Mouse (Mus musculus): Measurements from ENCODE around the gene Pfkl.
"Not testable (repeated sequence)": the region's sequence is repeated elsewhere in the genome, so short reads cannot be mapped to it uniquely, and the experiment has no call there.

Gene Pfkl

DNA sequence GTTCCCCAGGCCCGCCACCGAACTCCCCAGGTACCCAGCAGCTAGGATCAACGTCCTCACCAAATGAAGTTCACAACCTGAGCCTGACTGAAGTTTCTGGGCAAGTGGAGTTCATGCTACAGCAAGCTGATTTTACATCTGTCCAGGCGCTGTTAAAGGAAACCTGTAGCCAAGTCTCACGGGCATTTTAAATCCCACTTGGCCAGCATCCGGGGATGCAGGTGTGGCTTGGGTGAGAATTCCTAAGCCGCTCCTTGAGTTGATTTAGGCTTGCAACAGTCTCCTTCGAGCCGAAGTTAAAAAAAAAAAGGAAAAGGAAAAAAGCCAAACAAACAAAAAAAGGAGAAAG, at the start of gene Pfkl:
Gene Pfkl, minus strand, starts transcription at position 139 of the 349 bp plus-strand sequence.
- peak; percentile 94 for DNase-seq (ENCODE audit: low read depth, low spot score)

- DNase-seq (ENCODE audit: low read depth, low spot score) = no peak
Measured at GRCm38 (mm10) chr10:78057056-78057455, 47.2 kb upstream of the Pfkl start.

DNA sequence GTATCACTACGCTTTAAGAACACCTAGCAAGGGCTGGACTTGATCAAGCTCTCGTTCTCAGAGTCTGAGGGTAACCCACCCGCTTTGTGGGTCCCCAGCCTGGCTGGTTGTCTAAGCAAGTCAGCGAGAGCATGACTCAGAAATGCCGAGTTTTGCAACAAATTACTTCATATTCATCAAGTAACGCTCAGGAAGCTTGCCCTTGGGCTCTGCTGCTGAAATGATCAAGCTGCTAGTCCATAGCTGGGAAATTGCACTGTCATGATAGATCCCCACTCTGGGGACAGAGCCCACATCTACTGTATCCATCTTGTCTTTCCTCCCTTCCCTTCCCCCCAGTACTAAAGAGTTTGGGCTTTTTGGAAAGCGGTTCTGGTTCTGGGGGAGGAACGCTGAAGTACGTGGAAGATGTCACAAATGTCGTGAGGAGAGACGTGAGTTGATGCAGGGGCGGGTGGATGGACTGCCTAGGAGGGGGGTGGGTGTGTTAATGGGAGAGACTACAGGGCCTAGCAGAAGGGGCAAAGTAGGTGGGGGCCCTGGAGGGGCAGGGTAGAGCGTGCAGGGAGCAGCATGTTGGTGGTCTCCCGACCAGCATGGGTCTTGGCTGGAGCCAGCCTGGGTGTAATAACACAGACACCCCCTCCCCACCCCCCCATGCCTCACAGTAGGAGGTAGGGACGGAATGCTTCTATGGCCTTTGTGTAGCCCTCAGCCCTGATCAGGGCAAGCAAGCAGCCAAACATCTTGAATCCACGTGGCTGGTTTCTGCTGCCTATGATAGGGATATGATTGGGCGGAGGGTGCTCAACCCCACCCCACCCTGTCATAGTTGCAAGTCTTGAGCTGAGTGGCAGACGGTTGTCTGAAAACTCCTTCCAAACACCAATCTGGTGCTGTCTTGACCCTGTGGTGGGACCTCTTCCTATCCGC, 45.0 kb upstream of the Pfkl start:
- peak; percentile 80 for DNase-seq (ENCODE audit: low read depth, low spot score)

- peak; percentile 95 for DNase-seq (ENCODE audit: low read depth, low spot score)
Measured at GRCm38 (mm10) chr10:78049519-78050035, 39.7 kb upstream of the Pfkl start.

DNA sequence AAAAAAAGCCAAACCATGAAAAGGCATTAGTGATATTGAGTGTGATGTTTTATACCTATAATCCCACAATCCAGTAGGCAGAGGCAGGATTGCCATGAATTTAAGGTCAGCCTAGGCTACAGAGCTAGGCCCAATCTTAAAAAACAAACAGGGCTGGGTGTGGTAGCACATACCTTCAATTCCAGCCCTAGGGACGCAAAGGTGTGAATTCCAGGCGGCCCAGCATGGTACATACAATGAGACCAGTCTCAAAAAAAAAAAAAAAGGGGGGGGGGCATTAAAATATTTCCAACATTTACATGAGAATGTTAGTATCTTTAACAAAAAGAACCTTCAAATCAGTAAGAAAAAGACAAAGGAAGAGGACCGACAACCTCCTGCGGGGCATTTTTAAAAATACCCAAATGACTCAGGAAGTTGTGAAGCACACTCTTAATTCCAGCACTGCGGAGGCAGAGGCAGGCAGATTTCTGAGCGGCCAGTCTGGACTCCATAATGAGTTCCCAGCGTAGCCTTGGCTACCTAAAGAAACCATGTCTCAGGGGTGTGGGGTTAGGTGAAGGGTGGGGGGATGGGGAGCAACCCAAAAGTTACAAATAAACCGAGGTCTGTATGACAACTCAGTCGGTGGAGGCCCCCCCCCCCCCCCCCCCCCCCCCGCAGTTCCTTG, 38.3 kb upstream of the Pfkl start:
- DNase-seq (ENCODE audit: low read depth, low spot score) = peak; percentile 99

- DNase-seq (ENCODE audit: low read depth, low spot score) = no peak
Measured at GRCm38 (mm10) chr10:78046388-78046787, 36.5 kb upstream of the Pfkl start.

DNA sequence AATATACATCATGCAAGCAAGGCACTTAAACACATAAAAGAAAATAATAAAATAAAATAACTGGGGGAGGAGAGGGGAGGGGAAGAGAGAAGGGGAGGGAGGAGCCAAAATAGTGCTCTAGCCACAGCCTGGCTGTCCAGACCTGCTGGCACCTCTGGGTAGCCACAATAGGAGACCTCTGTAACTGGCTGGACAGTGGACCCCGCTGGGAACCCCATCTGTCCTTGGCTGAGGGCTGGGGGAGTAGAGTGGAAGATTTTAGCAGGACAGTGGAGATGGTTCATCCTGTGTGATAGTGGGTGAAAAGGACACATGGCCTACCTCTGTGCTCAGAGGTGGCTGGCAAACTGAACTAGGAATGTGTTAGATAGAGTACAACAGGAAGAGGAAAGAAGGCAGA, 34.6 kb upstream of the Pfkl start:
- DNase-seq (ENCODE audit: low read depth, low spot score) = no peak

- DNase-seq (ENCODE audit: low read depth, low spot score) = peak; percentile 88
Measured at GRCm38 (mm10) chr10:78043406-78043836, 33.5 kb upstream of the Pfkl start, which contains the start of gene Aire. Gene Aire, minus strand, starts transcription at chr10:78043610.

- DNase-seq (ENCODE audit: low read depth, low spot score) = no peak
Measured at GRCm38 (mm10) chr10:78042697-78043405, 33.0 kb upstream of the Pfkl start.

DNA sequence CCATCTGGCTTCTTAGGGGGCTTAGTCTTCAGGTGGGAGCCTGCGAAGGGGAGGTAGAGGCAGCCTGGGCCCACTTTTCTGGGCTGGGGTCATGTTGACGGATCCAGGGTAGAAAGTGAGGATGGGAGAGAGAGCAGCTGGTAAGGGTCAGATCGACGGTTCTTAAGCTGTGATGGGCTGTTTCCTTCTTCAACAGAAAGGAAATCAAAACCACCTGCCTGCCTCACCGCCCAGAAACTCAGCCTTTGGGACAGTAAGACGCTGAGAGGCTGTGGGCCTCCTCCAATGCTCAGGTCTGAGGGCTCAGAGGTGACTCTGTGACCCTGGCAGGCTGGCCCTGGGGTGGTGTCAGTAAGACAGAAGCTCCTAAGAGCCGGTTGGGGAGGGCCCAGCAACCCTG, 32.2 kb upstream of the Pfkl start:
- no peak for DNase-seq (ENCODE audit: low read depth, low spot score)

DNA sequence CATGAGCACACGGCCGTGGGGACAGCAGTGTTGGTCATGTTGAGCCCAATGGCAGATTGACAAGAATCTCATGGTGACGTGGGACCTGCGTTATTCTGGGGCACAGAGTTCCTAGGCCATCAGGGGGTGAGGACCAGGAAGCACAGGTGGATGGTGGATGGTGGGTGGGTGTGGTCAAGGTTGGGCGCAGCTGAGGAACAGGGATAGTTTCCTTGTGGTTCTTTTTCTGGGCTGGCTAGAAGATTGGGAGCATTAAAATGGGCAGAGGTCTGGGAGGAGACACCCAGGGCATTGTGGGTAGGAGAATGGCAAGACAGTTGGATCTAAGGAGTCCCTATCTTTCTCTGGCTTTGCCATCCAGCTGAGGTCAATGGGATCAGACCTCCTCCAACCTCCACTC, 31.8 kb upstream of the Pfkl start, which contains the start of gene Dnmt3l:
Gene Dnmt3l, plus strand, starts transcription at position 301 of the 400 bp plus-strand sequence.
- no peak for DNase-seq (ENCODE audit: low read depth, low spot score)

GRCm38 (mm10) chr10:78037139-78037538, 27.3 kb upstream of the Pfkl start:
- peak; percentile 40 for DNase-seq (ENCODE audit: low read depth, low spot score)

GRCm38 (mm10) chr10:78031987-78032386, 22.1 kb upstream of the Pfkl start:
- no peak for DNase-seq (ENCODE audit: low read depth, low spot score)

GRCm38 (mm10) chr10:78029080-78029479, 19.2 kb upstream of the Pfkl start:
- DNase-seq (ENCODE audit: low read depth, low spot score) = no peak

GRCm38 (mm10) chr10:78028129-78028528, 18.2 kb upstream of the Pfkl start:
- DNase-seq (ENCODE audit: low read depth, low spot score) = peak; percentile 89

DNA sequence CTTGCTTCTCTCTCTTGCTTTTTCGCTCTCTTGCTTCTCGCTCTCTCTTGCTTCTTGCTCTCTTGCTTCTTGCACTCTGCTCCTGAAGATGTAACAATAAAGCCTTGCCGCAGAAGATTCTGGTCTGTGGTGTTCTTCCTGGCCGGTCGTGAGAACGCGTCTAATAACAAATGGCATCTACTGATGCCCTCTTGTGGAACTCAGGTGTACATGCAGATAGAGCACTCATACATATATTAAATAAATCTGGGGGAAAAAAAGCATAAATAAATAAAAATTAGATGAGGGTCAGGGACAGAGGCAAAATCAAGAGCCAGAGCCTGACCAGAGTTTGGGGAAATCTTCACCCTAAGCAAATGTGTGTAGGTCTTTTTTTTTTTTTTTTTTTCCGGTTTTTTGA, 15.6 kb upstream of the Pfkl start:
- not testable (repeated sequence) for DNase-seq (ENCODE audit: low read depth, low spot score)

DNA sequence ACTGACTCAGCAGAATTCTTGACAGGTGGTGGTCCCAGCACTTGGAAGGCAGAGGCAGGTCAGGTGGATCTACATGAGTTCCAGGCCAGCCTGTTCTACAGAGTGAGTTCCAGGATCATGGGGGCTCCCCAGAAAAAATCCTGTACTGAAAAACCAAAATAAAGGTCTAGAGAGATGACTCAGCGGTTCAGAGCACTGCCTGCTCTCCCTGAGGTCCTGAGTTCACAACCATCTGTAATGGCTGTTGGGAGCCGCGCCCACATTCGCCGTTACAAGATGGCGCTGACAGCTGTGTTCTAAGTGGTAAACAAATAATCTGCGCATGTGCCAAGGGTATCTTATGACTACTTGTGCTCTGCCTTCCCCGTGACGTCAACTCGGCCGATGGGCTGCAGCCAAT, 10.1 kb upstream of the Pfkl start:
- DNase-seq (ENCODE audit: low read depth, low spot score) = not testable (repeated sequence)

DNA sequence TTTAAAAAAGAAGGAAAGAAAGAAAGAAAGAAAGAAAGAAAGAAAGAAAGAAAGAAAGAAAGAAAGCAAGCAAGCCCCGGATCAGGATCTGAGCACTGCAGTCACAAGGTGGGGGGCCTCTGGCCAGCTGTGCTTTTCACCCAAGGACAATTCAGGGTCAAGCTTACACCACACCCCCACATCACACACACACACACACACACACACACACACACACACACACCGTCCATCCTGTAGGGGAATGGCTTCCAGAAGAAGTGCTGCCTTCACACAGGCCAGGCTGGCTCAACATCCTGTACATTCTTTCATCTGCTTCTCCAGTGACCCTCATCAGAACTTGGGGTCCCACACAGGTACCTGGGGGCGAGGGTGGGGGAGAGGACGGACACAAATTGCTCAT, 9.4 kb upstream of the Pfkl start:
- DNase-seq (ENCODE audit: low read depth, low spot score) = no peak

DNA sequence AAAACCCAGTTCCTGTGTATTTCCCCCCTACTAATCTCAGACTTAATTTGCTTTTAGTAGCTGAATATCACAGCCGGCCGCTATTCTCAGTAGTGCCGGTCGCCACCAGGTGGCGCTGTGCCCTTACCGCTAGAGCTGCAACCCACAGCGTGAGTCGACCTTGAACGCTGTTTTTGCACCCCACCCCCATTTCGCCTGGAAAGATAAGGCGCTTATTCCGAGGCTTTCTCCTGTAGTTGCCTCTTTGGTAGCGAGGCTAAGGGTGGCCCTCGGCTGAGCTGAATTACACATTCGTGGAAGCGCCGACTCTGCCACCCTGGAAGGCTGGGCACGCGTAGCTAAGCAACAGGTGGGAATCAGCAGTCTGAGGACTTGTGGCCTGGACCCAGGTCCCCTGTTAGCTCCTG, 8.9 kb upstream of the Pfkl start:
- DNase-seq (ENCODE audit: low read depth, low spot score) = peak; percentile 81

GRCm38 (mm10) chr10:78016366-78016765, 6.5 kb upstream of the Pfkl start:
- DNase-seq (ENCODE audit: low read depth, low spot score) = no peak

GRCm38 (mm10) chr10:78015489-78015888, 5.6 kb upstream of the Pfkl start:
- no peak for DNase-seq (ENCODE audit: low read depth, low spot score)
